Mouse (Mus musculus) ovary, postnatal 14 days (tissue): ENCODE results near the gene Npat.

Experiments
- DNase-seq: peaks from one replicate; pipeline ENCODE4 v3.0.0; 2022; ENCODE audit warnings: low spot score

Npat gene

GRCm38 (mm10) chr9:53536558-53537320 lies at the start of gene Npat, which contains the start of gene Atm:
TSS of gene Npat (plus strand) at chr9:53537047.
TSS of gene Atm (minus strand) at chr9:53536740.
- peak; percentile 97 for DNase-seq

- no peak for DNase-seq
Measured at GRCm38 (mm10) chr9:53508053-53508452, 28.8 kb upstream of the Npat start.

GRCm38 (mm10) chr9:53514091-53514490 lies 22.8 kb upstream of the Npat start:
- DNase-seq: no peak

- DNase-seq: no peak
Measured at GRCm38 (mm10) chr9:53517373-53518009, 19.4 kb upstream of the Npat start.

GRCm38 (mm10) chr9:53535416-53536320 lies 1.2 kb upstream of the Npat start:
- no peak for DNase-seq

GRCm38 (mm10) chr9:53537336-53537965 lies 604 bp downstream of the Npat start:
- peak; percentile 43 for DNase-seq

GRCm38 (mm10) chr9:53570662-53571061 lies 33.8 kb downstream of the Npat start:
- no peak for DNase-seq

GRCm38 (mm10) chr9:53572516-53573307 lies 35.9 kb downstream of the Npat start:
- no peak for DNase-seq

GRCm38 (mm10) chr9:53575721-53576120 lies 38.9 kb downstream of the Npat start:
- no peak for DNase-seq

GRCm38 (mm10) chr9:53581870-53582269 lies 45.0 kb downstream of the Npat start:
- DNase-seq: no peak

GRCm38 (mm10) chr9:53594764-53595163 lies 57.9 kb downstream of the Npat start:
- peak; percentile 65 for DNase-seq

GRCm38 (mm10) chr9:53596971-53597600 lies 60.2 kb downstream of the Npat start:
- DNase-seq: no peak

GRCm38 (mm10) chr9:53598631-53599030 lies 61.8 kb downstream of the Npat start:
- no peak for DNase-seq

- DNase-seq: no peak
Measured at GRCm38 (mm10) chr9:53601541-53601940, 64.7 kb downstream of the Npat start.

GRCm38 (mm10) chr9:53603384-53603783 lies 66.5 kb downstream of the Npat start:
- DNase-seq: no peak

GRCm38 (mm10) chr9:53603849-53604248 lies 67.0 kb downstream of the Npat start:
- no peak for DNase-seq

GRCm38 (mm10) chr9:53604954-53605353 lies 68.1 kb downstream of the Npat start:
- no peak for DNase-seq

- no peak for DNase-seq
Measured at GRCm38 (mm10) chr9:53607192-53607591, 70.3 kb downstream of the Npat start.

GRCm38 (mm10) chr9:53607816-53608215 lies 71.0 kb downstream of the Npat start:
- DNase-seq: no peak

GRCm38 (mm10) chr9:53609306-53609967 lies 72.6 kb downstream of the Npat start:
- DNase-seq: no peak
